Mouse (Mus musculus) left cerebral cortex, adult 8-10 months (tissue): Measurements from ENCODE around the gene Pml. TPM values are rescaled to one million over a fixed set of nuclear protein-coding genes. Genes with fewer than 3 reads are reported as not detected.
A peak's percentile ranks its signal among the peaks of the same experiment; 100 is the strongest.

Source experiments
- DNase-seq, 2 experiments: peaks; one replicate each; pipeline ENCODE4 v3.0.0; 2022; ENCODE audit warnings: low spot score in 2 of 2
- total RNA-seq, 4 experiments: library from RNA; stranded (reverse); gene quantifications; 2 replicates each; pipeline ENCODE4 v1.2.4; 2022

Pml gene
- total RNA-seq, 4 experiments from 2014 or later: 15.3 to 20.3 (median 17.5) TPM

DNA sequence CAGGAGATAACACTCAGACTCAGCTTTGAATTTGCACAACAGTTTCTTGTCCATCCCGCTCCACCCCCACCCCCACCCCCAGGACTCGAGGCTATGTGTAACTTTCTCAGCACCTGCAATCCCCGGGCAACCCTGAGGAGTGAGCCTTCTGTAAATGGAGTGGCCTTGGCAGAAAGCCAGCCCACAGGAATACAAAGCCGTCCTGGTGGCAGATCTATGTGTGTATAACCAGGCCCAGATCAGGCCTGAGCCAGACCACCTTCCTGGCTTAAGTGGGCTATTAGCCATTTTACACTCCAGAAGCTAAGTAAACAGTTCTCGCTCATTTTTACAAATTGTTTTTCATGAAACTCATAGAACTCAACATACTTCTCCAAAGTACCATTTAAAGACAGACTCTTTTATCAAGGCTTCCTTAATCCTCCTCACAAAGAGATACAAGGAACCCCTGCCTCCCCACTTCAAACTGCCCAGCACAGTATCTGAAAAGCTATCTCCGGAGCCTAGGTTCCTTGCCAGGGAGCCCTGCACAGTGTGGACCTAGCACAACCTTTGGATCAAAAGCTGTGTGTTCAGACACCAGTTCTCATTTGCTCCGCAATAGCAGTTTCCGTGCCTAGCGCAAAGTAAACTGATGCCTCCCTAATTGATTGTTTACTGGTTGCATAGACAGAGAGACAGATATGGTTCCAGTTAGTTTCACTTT is 7.7 kb downstream of the Pml start:
- no peak for DNase-seq

- DNase-seq: no peak
Observed at GRCm38 (mm10) chr9:58234502-58235015, 15.0 kb downstream of the Pml start.

- no peak for DNase-seq
Observed at GRCm38 (mm10) chr9:58232374-58232773, 17.2 kb downstream of the Pml start.

GRCm38 (mm10) chr9:58231746-58232145 is 17.8 kb downstream of the Pml start:
- no peak for DNase-seq

GRCm38 (mm10) chr9:58228777-58229466 is 20.7 kb downstream of the Pml start:
- no peak for DNase-seq

GRCm38 (mm10) chr9:58225915-58226913 is 23.4 kb downstream of the Pml start:
- no peak for DNase-seq

DNA sequence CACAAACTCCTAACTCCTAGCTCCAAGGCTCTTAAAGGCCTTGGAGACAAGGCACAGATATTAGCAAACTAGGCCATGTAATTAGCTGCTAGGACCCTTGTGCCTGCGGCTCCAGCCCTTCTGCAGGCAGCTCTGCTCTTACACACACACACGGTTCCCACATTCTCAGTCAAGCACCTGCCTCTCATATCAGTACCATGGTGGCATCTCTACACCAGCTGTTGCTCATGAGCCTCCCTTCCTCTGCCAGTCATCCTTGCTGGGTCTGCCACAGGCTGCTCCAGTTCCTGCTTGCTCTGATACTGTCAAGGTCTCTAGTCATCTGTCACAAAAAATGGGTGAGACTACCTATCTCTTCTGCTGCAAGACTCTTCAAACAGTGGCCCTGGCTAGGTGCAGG is 25.2 kb downstream of the Pml start:
- no peak for DNase-seq

- no peak for DNase-seq
Observed at GRCm38 (mm10) chr9:58220218-58220903, 29.2 kb downstream of the Pml start.

GRCm38 (mm10) chr9:58218539-58218938 is 31.0 kb downstream of the Pml start:
- no peak for DNase-seq

- DNase-seq: no peak
Observed at GRCm38 (mm10) chr9:58216402-58216801, 33.2 kb downstream of the Pml start.

- no peak for DNase-seq
Observed at GRCm38 (mm10) chr9:58214519-58215180, 34.9 kb downstream of the Pml start.

DNA sequence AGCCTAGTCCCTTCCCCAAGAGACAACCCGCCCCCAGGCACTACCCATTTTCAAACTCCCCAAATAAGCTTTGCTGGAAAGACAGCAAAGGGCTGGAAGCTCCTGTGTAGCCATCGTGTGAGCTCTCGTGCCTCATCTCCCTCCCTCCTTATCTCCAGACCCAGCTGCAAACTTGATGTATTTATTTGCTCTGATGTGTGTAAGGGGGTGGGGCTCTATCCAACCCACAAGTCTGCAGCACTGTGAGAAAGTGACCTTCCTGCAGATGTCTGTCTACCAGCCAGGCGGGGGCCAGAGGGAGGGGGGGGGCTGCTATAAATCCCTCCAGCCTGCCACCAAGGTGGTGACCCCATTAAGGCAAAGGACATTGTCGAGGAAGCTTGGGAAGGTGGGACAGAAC is 35.7 kb downstream of the Pml start:
- DNase-seq: no peak

- no peak for DNase-seq
Observed at GRCm38 (mm10) chr9:58213377-58213776, 36.2 kb downstream of the Pml start.

GRCm38 (mm10) chr9:58210304-58210627 is 39.3 kb downstream of the Pml start:
- no peak for DNase-seq

DNA sequence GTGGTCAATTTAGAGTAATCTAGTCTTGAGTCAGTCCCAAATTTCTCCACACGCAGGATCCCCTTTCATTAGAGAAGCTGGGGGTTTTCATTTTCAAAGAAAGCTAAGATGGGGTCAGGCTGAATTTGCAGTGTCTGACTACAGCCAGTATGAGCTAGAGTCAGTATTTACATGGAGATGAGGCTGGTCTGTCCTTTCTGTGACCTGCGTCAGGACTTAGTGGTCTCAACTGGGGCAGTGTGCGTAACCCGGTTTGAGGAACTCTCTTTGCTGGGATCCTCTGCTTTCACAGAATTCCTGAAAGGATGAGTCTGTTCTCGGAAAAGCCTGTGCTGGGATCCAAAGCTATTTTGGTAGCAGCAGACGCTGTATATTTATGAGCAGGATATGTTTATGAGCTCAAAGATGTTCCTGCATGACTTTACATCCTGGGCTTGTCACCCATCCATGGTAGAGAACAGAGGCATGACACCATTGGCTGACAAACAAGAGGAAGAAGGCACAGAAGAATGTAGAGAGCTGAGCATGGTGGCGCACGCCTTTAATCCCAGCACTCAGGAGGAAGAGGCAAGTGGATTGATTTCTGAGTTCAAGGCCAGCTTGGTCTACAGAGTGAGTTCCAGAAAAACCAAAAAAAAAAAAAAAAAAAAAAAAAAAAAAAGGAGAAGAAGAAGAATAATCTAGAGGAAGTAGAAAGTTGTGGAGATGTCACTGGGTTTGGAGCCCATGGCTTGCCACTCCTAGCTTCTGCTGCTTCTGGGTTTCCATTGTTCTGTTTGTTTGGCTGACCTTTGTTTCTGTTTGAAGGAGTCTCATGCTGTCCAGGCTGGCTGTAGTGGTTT is 39.9 kb downstream of the Pml start:
- DNase-seq: no peak

- DNase-seq: no peak
Observed at GRCm38 (mm10) chr9:58206013-58206412, 43.6 kb downstream of the Pml start.

DNA sequence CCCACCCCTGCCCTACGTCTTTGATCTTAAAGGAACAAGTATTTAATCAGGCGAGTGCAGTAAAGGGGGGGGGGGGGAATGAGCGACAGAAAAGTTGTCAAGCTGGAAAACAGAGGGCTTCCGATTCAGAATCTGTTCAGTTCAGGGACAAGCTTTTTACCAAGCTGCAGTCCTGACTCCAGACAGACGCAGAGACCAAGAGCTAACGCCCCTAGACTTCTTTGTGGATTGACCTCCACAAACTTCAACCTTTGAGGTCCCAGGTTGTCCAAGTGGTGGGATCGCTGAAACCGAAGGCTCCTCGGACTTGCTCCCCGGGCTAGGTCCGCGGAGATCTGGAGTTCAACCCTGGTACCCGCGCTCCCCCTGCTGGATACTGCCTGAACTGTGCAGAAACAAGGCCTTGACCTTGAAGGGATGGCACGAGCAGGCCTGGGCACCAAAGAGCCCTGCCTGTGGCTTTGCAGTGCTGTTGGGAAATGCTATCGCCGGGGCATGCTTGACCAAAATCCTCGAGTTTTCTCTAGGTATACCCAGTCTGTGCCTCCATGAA is 45.1 kb downstream of the Pml start:
- peak in 1 of 2 experiments; percentile 94 for DNase-seq

GRCm38 (mm10) chr9:58203516-58204447 is 45.8 kb downstream of the Pml start, which contains the start of the genes Islr and Islr2:
TSS of gene Islr (minus strand) at chr9:58204306.
TSS of gene Islr2 (minus strand) at chr9:58204319.
- DNase-seq: peak in 1 of 2 experiments; percentile 44
